Mouse (Mus musculus) lung, adult 2 months (tissue): ENCODE results near the gene Vmn1r168. TPM values are rescaled to one million over a fixed set of nuclear protein-coding genes. Genes with fewer than 3 reads are reported as not detected.
"Not testable (repeated sequence)": the region's sequence is repeated elsewhere in the genome, so short reads cannot be mapped to it uniquely, and the experiment has no call there.

Source experiments
- DNase-seq: peaks from one replicate; pipeline ENCODE4 v3.0.0; 2022
- H3K4me1 ChIP-seq: fragments of 200-500 bp; 2 replicates; pipeline ENCODE4 v1.6.1; 2011; ENCODE audit warnings: low read length; ENCODE audit not compliant: control insufficient read depth, insufficient read depth
- H3K4me3 ChIP-seq: fragments of 200-500 bp; replicated peaks from 2 replicates; pipeline ENCODE3; 2011; ENCODE audit warnings: low read depth, mild to moderate bottlenecking, control low read depth, low read length; ENCODE audit errors: extremely low read depth
- WGBS: fragments of 180-500 bp; shearing (Covaris S2); methylation state at CpG from one replicate; pipeline ENCODE4 v1.1.7; 2018; 5-methylcytosine and 5-hydroxymethylcytosine counted together
- polyA plus RNA-seq: library from polyadenylated mRNA; depleted of rRNA; stranded (reverse); fragments of >200 nt; gene quantifications from 2 replicates; pipeline ENCODE4 v1.2.3, GENCODE M21; 2012; rRNA removed

Vmn1r168 gene
- polyA plus RNA-seq = not detected in 2 replicates

- DNase-seq, H3K4me3 ChIP-seq, H3K4me1 ChIP-seq: not testable (repeated sequence)
- no CpG with 5 or more reads among the region's 1 CpGs for WGBS
Measured at GRCm38 (mm10) chr7:23539432-23539831, at the start of gene Vmn1r168. Gene Vmn1r168, plus strand, starts transcription at chr7:23539732.

- 89% methylated on average over 2 of the region's 2 CpGs for WGBS
- DNase-seq, H3K4me1 ChIP-seq, H3K4me3 ChIP-seq: not testable (repeated sequence)
Measured at GRCm38 (mm10) chr7:23507106-23507505, 32.4 kb upstream of the Vmn1r168 start, which contains the start of gene Vmn1r167. Gene Vmn1r167, minus strand, starts transcription at chr7:23507206.

- not testable (repeated sequence) for H3K4me3 ChIP-seq, H3K4me1 ChIP-seq, DNase-seq
- 65% methylated on average over 1 of the region's 2 CpGs for WGBS
Measured at GRCm38 (mm10) chr7:23575226-23575625, 35.7 kb downstream of the Vmn1r168 start, which contains the start of gene Vmn1r169. Gene Vmn1r169, plus strand, starts transcription at chr7:23575526.

Other genes starting within 250 kb of the Vmn1r168 start
- not detected in 2 replicates for gene Nlrp4e, start 238.5 kb upstream of the Vmn1r168 start, polyA plus RNA-seq
- not detected in 2 replicates for gene Nlrp5, start 153.8 kb upstream of the Vmn1r168 start, polyA plus RNA-seq
- not detected in 2 replicates for gene Vmn1r167, start 32.5 kb upstream of the Vmn1r168 start, polyA plus RNA-seq
- gene Vmn1r169, start 35.8 kb downstream of the Vmn1r168 start, polyA plus RNA-seq = not detected in 2 replicates
- gene Vmn1r170, start 66.4 kb downstream of the Vmn1r168 start, polyA plus RNA-seq = not detected in 2 replicates
- gene Vmn1r171, start 91.0 kb downstream of the Vmn1r168 start, polyA plus RNA-seq = not detected in 2 replicates
- not detected in 2 replicates for gene Vmn1r172, start 118.6 kb downstream of the Vmn1r168 start, polyA plus RNA-seq
- not detected in 2 replicates for gene Vmn1r173, start 161.0 kb downstream of the Vmn1r168 start, polyA plus RNA-seq
- not detected in 2 replicates for gene Vmn1r174, start 212.5 kb downstream of the Vmn1r168 start, polyA plus RNA-seq